Mouse (Mus musculus) hindbrain, embryonic 16.5 days (tissue): Measurements from ENCODE around the gene Olfr1223. TPM values are rescaled to one million over a fixed set of nuclear protein-coding genes. Genes with fewer than 3 reads are reported as not detected.
"Not testable (repeated sequence)": the region's sequence is repeated elsewhere in the genome, so short reads cannot be mapped to it uniquely, and the experiment has no call there.

Experiments
- ATAC-seq: fragments of 200-750 bp; cut with Nextera tagmentation; 2 replicates; pipeline ENCODE4 v1.8.0; 2017; ENCODE audit warnings: moderate TSS enrichment, moderate library complexity
- H3K27ac ChIP-seq: fragments of 300-500 bp; sonication (generic); 2 replicates; pipeline ENCODE4 v1.5.1; 2014; ENCODE audit warnings: low read depth, mild to moderate bottlenecking, control low read depth, low read length, moderate library complexity
- H3K27me3 ChIP-seq: fragments of 300-500 bp; sonication (generic); replicated peaks from 2 replicates; pipeline ENCODE4 v1.6.1; 2014; ENCODE audit warnings: low read length; ENCODE audit not compliant: control insufficient read depth, insufficient read depth
- H3K36me3 ChIP-seq: fragments of 300-500 bp; sonication (generic); 2 replicates; pipeline ENCODE4 v1.6.1; 2014; ENCODE audit warnings: mild to moderate bottlenecking, low read length, moderate library complexity, mixed read lengths; ENCODE audit not compliant: control insufficient read depth, insufficient read depth
- H3K4me1 ChIP-seq: fragments of 300-500 bp; sonication (generic); 2 replicates; pipeline ENCODE4 v1.6.1; 2014; ENCODE audit warnings: low read depth, low read length; ENCODE audit not compliant: control insufficient read depth, insufficient read depth
- H3K4me2 ChIP-seq: fragments of 300-500 bp; sonication (generic); 2 replicates; pipeline ENCODE4 v1.6.1; 2014; ENCODE audit warnings: mild to moderate bottlenecking, low read length, control low read depth, moderate library complexity
- H3K4me3 ChIP-seq: fragments of 300-500 bp; sonication (generic); 2 replicates; pipeline ENCODE4 v1.5.1; 2014; ENCODE audit warnings: mild to moderate bottlenecking, low read length, control low read depth, moderate library complexity
- H3K9ac ChIP-seq: fragments of 300-500 bp; sonication (generic); 2 replicates; pipeline ENCODE4 v1.6.1; 2014; ENCODE audit warnings: low read depth, mild to moderate bottlenecking, control low read depth, low read length, moderate library complexity
- H3K9me3 ChIP-seq: fragments of 300-500 bp; sonication (generic); 2 replicates; pipeline ENCODE4 v1.6.1; 2014; ENCODE audit warnings: mild to moderate bottlenecking, low read length, moderate library complexity; ENCODE audit not compliant: control insufficient read depth
- WGBS: fragments of 180-500 bp; shearing (Covaris S2); extraction: QIAGEN DNeasy Blood & Tissue Kit; methylation state at CpG from one replicate; pipeline ENCODE4 v1.1.7; 2014; 5-methylcytosine and 5-hydroxymethylcytosine counted together
- polyA plus RNA-seq: library from polyadenylated mRNA; unstranded; fragments of >200 nt; fragmentation: Nextera tagmentation; extraction: Ambion mirVana; gene quantifications from 2 replicates; pipeline ENCODE4 v1.2.1, GENCODE M21; 2015

Olfr1223 gene
- not detected in 2 replicates for polyA plus RNA-seq

DNA sequence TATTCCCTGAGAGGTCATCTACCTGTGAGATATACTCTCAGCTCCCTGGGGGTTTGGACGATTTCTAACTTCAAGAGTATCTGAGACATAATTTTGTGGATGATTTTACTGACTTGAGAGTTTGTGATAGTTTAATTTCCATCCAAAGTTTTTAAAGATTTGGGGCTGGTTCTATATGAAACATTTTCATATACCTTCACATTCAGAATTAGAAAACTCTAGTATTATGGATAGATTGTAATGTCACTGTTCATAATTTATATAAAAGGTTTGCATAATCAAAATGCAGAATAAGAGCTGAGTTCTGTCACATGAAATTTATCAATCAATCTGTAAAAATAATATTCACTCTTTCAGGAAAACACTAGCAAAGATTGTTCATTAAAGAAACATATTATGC is at the start of gene Olfr1223:
Olfr1223 (minus strand) TSS at position 101 of the 400 bp plus-strand sequence.
- Histone ChIP-seq H3K4me3 (no peak within 1 kb of the TSS), H3K4me2 (no peak within 1 kb of the TSS), H3K9me3 (no peaks in the 10 kb centered on the region), H3K9ac (no peak within 1 kb of the TSS), H3K4me1 (no peaks in the 10 kb centered on the region), H3K27me3 (no peaks in the 10 kb centered on the region), H3K27ac (no peak within 1 kb of the TSS), H3K36me3 (no peaks in the 10 kb centered on the region)
- WGBS: 81% methylated on average over 1 of the region's 1 CpGs
- ATAC-seq: no peak

DNA sequence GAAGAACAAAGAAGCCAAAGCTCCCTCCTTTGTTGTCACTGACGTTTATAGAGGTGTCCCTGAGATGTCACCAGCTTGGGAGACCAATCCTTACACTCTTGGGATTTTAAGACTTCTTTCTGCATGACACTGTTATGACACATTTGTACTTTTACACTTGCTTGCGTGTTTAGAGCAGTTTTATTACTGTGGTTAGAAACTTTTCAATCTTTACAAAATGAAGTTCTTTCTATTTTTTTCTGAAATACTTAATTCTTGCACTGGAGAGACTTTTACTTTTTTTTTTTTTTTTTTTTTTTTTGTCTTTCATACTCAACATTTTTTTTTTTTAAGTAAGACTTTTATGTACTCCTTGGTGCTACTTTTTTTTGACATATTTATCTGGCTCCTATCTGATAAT is 48.6 kb upstream of the Olfr1223 start, which contains the start of gene Olfr1226:
Olfr1226 (minus strand) TSS at position 101 of the 400 bp plus-strand sequence.
- Histone ChIP-seq H3K36me3 (no peaks in the 10 kb centered on the region), H3K9ac (no peak within 1 kb of the TSS), H3K27me3 (no peaks in the 10 kb centered on the region), H3K27ac (no peak within 1 kb of the TSS), H3K9me3 (no peaks in the 10 kb centered on the region), H3K4me1 (no peaks in the 10 kb centered on the region), H3K4me3 (no peak within 1 kb of the TSS), H3K4me2 (no peak within 1 kb of the TSS)
- ATAC-seq: no peak
- 65% methylated on average over 2 of the region's 2 CpGs for WGBS

DNA sequence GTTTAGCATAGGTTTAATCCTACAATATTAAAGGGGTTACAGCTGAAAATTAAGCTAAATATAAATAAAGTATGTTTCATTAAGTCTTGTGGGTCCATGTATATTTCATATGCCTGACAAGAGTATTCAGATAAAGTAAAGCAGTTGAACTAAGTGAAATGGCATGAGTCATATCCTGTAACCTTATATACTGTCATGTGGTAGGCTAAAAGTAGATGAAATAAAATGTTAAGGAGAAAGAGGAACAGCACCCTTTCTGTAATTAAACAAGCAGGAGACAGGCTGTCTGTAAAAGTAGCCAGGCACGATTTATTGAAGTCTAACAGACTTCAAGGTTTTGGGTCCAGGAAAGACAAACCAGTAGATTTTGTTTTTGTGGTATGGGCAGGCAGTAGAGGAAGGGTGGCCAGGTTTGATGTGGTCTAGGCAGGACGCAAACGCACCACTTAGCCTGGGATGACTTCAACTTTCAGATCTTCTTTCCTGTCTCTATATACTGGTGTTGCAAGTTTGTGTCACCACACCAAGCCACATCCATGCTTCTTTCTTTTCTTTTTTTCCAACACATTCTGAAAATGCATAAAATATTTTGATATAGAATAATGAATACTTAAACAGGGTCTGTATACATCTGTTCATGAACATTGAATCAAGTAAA is 45.1 kb upstream of the Olfr1223 start:
- no peaks in the 10 kb centered on the region for H3K4me1 ChIP-seq
- H3K9me3 ChIP-seq: no peaks in the 10 kb centered on the region
- WGBS: 91% methylated on average over 3 of the region's 3 CpGs
- no peak overlapping the region for H3K4me3 ChIP-seq
- H3K9ac ChIP-seq: no peak overlapping the region
- H3K27me3 ChIP-seq: no peaks in the 10 kb centered on the region
- no peak overlapping the region for H3K4me2 ChIP-seq
- H3K27ac ChIP-seq: no peak overlapping the region
- H3K36me3 ChIP-seq: no peaks in the 10 kb centered on the region
- ATAC-seq: no peak

DNA sequence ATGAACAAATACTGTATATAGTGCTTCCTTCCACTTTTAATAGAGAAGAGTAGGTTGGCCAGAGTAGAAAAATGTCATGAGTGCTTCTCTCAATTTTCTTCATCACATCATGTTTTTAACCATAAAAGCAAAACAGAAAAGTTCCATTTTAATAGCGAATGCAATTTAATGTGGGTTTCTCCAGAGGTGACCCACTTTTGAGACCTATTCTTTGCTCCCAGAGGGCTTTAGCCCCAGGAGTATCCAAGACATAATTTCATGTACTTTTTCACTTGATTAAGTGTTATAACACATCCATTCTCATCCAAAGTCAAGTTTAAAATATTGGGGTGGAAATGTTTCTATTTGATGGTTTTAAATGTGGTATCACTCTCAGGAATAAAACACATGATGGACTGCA is 23.2 kb upstream of the Olfr1223 start, which contains the start of gene Olfr1225:
Olfr1225 (minus strand) TSS at position 101 of the 400 bp plus-strand sequence.
- no peak within 1 kb of the TSS for H3K4me3 ChIP-seq
- H3K4me1 ChIP-seq: no peaks in the 10 kb centered on the region
- ATAC-seq: no peak
- no peak within 1 kb of the TSS for H3K27ac ChIP-seq
- no peaks in the 10 kb centered on the region for H3K27me3 ChIP-seq
- no peak within 1 kb of the TSS for H3K9ac ChIP-seq
- no peak within 1 kb of the TSS for H3K4me2 ChIP-seq
- 95% methylated on average over 1 of the region's 1 CpGs for WGBS
- H3K36me3 ChIP-seq: no peaks in the 10 kb centered on the region
- no peaks in the 10 kb centered on the region for H3K9me3 ChIP-seq

DNA sequence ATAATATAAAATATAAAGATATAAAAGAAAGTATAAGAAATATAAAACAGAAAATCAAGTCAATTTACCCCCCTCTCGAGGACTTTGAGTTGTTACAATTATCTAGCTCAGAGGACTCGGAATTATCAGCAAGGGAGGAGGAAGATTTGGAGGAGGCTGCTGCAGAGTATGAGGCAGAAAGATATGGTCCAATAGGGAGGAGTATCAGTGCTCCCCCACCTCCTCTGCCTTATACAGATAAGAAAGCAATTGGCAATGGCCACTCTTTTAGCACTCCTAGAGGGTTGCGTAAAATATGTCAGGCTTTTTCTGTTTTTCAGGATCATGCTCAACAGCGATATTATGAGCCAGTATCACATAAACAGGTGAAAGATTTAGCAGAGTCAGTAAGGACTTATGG is 13.4 kb upstream of the Olfr1223 start:
- H3K9me3 ChIP-seq, H3K4me1 ChIP-seq, H3K36me3 ChIP-seq, H3K4me3 ChIP-seq, H3K27me3 ChIP-seq, H3K27ac ChIP-seq, ATAC-seq, H3K4me2 ChIP-seq, H3K9ac ChIP-seq: not testable (repeated sequence)
- 92% methylated on average over 4 of the region's 4 CpGs for WGBS

DNA sequence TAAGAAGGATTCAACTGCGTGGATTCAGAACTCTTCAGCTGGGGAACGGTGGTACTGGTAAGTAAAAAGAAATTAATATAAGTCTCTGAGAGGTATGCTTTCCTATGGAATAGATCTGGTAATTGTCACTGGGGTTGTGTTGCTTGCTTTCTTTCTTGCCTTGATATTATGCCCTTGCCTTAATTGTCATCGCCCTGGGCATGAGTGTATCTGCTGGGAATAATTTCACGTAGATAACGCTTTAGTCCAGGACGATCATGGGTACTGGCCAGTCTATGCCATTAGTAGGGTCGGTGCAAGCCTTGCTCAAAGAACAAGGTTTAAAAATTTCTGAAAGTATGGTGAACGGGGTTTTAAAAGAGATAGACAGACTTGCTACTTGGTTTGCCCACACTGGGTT is 12.6 kb upstream of the Olfr1223 start, which contains the start of gene Olfr1224-ps1:
Olfr1224-ps1 (minus strand) TSS at position 101 of the 400 bp plus-strand sequence.
- 93% methylated on average over 8 of the region's 8 CpGs for WGBS
- not testable (repeated sequence) for H3K4me1 ChIP-seq, H3K27me3 ChIP-seq, H3K9me3 ChIP-seq, H3K36me3 ChIP-seq, ATAC-seq, H3K27ac ChIP-seq, H3K4me2 ChIP-seq, H3K9ac ChIP-seq, H3K4me3 ChIP-seq

DNA sequence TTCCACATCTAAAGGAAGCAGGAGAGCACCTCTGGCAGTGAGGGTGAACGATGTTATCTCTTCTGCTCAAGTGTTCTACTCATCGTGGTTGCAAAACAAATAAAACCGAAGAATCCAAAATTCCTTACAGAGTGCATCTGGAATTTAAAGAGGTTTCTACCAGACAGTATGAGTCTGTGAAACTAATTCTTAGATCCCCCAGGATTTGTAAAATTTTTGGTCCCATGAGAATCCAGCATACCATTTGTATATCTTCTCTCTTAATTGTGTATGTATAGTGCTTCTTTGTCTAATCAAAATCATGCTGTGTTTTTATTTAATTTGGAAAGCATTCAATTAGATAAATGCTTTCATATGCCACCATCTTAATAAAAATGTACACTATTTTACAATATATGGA is 18.4 kb downstream of the Olfr1223 start, which contains the start of gene Olfr1222:
Olfr1222 (minus strand) TSS at position 101 of the 400 bp plus-strand sequence.
- Histone ChIP-seq H3K9me3 (no peaks in the 10 kb centered on the region), H3K36me3 (no peaks in the 10 kb centered on the region), H3K4me3 (no peak within 1 kb of the TSS), H3K27ac (no peak within 1 kb of the TSS), H3K4me2 (no peak within 1 kb of the TSS), H3K4me1 (no peaks in the 10 kb centered on the region), H3K9ac (no peak within 1 kb of the TSS), H3K27me3 (no peaks in the 10 kb centered on the region)
- 85% methylated on average over 3 of the region's 3 CpGs for WGBS
- no peak for ATAC-seq

DNA sequence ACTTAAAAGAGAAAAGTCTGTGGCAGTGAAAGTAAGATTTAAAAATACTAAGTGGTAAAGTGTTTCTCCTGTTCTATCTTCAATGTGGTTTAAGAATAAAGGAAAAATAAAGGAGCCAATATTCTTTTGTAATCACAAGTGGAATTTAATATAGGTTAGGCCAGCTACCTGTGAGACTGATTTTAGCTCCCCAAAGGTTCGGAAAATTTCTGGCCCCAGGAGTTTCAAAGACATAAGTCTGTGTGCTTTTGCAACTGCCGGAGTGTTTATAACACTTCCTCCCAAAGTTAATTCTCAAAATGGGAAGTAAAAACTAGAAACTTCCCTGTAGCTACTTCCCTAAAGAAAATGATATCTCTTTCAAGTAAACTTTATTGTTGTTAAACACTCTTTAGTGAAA is 34.2 kb downstream of the Olfr1223 start, which contains the start of gene Olfr1221:
Olfr1221 (minus strand) TSS at position 101 of the 400 bp plus-strand sequence.
- H3K27ac ChIP-seq: no peak within 1 kb of the TSS
- H3K4me2 ChIP-seq: no peak within 1 kb of the TSS
- H3K9ac ChIP-seq: no peak within 1 kb of the TSS
- 87% methylated on average over 2 of the region's 2 CpGs for WGBS
- no peaks in the 10 kb centered on the region for H3K27me3 ChIP-seq
- no peaks in the 10 kb centered on the region for H3K9me3 ChIP-seq
- no peaks in the 10 kb centered on the region for H3K36me3 ChIP-seq
- no peaks in the 10 kb centered on the region for H3K4me1 ChIP-seq
- no peak for ATAC-seq
- H3K4me3 ChIP-seq: no peak within 1 kb of the TSS

DNA sequence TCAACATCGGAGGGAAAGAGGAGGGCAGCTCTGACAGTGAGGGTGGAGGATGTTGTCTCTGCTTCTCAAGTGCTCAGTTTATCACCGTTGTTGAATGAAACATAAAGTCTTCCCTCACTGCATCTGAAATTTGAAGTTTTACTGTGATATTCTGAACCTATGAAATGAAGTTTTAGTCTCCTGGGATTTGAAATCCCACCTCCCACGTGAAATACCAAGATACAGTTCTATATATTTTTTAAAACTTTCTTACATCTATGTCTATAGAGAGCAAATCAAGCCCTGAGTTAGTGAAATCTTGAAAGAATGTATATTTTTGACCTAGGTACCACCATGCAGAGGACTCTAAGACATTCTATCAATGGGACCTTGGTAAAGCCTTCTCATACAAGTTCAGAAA is 44.6 kb downstream of the Olfr1223 start, which contains the start of gene Olfr1220:
Olfr1220 (minus strand) TSS at position 101 of the 400 bp plus-strand sequence.
- no peak within 1 kb of the TSS for H3K9ac ChIP-seq
- H3K4me1 ChIP-seq: no peaks in the 10 kb centered on the region
- 78% methylated on average over 3 of the region's 3 CpGs for WGBS
- no peak within 1 kb of the TSS for H3K4me3 ChIP-seq
- H3K27me3 ChIP-seq: no peaks in the 10 kb centered on the region
- H3K36me3 ChIP-seq: no peaks in the 10 kb centered on the region
- H3K4me2 ChIP-seq: no peak within 1 kb of the TSS
- ATAC-seq: no peak
- no peak within 1 kb of the TSS for H3K27ac ChIP-seq
- no peaks in the 10 kb centered on the region for H3K9me3 ChIP-seq
